Mouse (Mus musculus): Measurements from ENCODE around the gene Tmem170.
"Not testable (repeated sequence)": the region's sequence is repeated elsewhere in the genome, so short reads cannot be mapped to it uniquely, and the experiment has no call there.

- not testable (repeated sequence) for TF ChIP-seq CTCF, EP300 (IDR thresholded peaks at IDR 0.05)
These were observed 23.3 kb downstream of the Tmem170 start for GRCm38 (mm10) chr8:111853219-111853618.
